Mouse (Mus musculus): ENCODE results near the gene Shroom3.

GRCm38 (mm10) chr5:92871048-92871447, 187.8 kb downstream of the Shroom3 start:
- TF ChIP-seq GATA1 (IDR thresholded peaks at IDR 0.05; ENCODE audit: borderline replicate concordance, low read length) (no peak), FLI1 (IDR thresholded peaks at IDR 0.05; ENCODE audit: low read length) (no peak)
